Mouse (Mus musculus): ENCODE measurements around the gene Gpd2. TPM values are rescaled to one million over a fixed set of nuclear protein-coding genes. Genes with fewer than 3 reads are reported as not detected.
A peak's percentile ranks its signal among the peaks of the same experiment; 100 is the strongest.

The Gpd2 gene
- 100 to 1,000 TPM; 158 to 167 TPM for total RNA-seq (2021)
- long read RNA-seq, experiment 1, full-length matches to known transcripts = 19 of 183 reads
- long read RNA-seq, experiment 1, partial matches to known transcripts = 20 of 183 reads
- long read RNA-seq, experiment 1, other reads (novel, unspliced or antisense) = 144 of 183 reads
- long read RNA-seq, experiment 2, full-length matches to known transcripts = 25 of 266 reads
- long read RNA-seq, experiment 2, partial matches to known transcripts = 16 of 266 reads
- long read RNA-seq, experiment 2, other reads (novel, unspliced or antisense) = 225 of 266 reads

DNA sequence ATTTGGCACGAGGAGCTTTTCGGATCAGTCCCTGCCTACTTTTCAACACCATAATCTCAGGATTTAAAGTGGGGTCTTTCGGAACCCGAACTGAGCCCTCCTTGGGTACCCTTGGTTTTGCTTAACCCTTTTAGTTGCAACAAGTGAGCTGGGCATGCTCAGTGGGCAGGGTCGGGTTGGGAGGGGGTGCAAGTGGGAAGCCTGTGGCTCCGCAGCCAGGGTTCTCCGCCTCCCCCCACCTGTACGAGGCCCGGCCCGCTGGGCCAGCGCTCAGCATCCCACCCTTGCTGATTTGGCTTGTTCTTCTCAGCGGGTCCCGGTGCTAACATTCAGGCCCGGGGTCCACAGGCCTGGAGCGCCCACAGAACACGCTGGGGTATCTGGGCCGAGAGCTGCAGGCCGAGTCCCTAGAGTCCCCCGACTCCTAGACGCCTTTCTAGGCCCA lies at the start of gene Gpd2:
Gene Gpd2 (plus strand): TSS at position 161 of the 445 bp plus-strand sequence.
- intact Hi-C loops (cut with DNase I; ENCODE audit: low total_unique reads) = no loop called here

DNA sequence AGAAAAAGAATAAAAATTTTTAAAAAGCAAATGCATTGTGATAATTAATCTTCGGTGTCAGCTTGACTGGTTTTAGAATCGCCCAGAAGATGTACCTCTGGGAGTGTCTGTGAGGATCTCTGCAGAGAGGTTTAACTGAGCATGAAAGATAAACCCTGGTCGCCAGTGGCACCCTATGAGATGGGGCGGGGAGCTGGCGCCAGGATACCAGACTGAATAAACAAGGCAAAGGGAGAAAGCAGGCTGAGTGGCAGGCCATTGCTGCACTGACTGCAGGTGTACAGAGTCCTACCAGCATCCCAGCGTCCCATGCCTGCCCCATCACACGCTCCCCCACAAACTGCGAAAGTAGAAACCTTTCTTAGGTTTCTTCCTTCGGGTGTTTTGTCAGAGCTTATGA lies 49.2 kb upstream of the Gpd2 start:
- intact Hi-C loops (cut with DNase I; ENCODE audit: low total_unique reads) = no loop called here
- no peak for DNase-seq

More for the DNA sequence above, at the start of gene Gpd2:
- DNase-seq = no peak

DNA sequence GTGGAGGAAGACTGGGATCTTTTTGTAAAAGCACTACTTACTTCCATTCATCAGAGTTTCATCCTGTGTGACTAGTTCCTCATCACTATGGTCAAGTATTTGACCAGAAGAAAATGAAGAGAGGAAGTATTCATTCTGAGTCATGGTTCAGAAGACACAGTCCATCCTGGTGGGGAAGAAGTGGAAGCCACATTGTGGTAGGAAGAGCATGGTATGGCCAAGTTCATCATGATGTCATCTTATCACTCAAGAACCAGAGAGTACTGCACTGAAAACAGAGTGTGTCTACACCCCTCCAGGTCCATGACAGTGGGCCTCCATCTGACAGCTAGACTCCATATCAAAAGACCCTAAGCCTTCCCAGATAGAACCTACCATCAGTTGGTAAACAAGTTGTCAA lies 46.6 kb upstream of the Gpd2 start:
- no peak for DNase-seq
- intact Hi-C loops (cut with DNase I; ENCODE audit: low total_unique reads) = no loop called here

DNA sequence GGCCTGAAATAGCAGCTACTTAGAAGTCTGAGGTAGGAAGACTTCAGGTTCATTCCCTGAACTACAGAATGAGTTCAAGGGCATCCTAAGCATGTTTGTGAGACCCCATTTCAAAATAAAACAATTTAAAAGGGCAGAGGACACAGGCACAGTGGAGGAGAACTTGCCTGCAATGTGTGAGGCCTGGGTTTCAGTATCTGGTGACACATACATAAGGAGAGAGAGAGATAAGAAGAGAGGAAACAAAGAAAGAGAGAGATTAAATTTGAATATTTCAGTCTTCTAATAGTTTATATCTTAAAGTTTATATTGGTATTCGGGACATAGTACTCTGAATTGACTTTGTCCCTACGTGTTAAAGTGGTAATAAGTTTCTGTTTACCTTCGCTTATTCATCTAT lies 38.4 kb upstream of the Gpd2 start:
- intact Hi-C loops (cut with DNase I; ENCODE audit: low total_unique reads) = no loop called here
- no peak for DNase-seq

DNA sequence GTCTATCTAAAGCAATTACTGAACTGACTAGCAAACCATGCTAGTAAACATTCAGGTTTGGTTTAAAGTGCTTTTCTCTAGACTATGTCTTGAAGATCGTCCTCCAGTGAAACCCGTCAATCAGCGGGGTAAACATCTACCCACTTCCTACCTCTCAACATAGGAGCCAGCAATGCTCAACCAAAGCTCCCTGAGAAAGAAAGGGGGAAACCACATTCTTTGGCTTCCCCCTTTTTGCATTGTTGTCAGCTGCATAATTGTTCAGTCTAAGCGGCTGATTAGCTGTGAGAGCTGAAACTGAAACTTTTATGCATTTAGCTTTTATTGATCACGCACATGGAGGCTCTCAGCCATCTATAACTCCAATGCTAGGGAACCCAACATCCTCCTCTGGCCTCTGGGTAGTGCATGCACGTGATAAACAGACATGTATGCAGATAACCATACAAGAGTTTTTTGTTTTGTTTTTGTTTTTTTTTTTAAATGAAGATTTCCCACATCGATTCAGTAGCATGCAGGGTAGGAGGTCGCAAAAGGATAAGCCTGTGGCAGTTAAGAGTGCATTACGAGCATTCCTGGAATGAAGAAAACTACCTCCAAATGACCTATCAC lies 28.9 kb upstream of the Gpd2 start:
- intact Hi-C loops (cut with DNase I; ENCODE audit: low total_unique reads) = no loop called here
- DNase-seq = no peak

DNA sequence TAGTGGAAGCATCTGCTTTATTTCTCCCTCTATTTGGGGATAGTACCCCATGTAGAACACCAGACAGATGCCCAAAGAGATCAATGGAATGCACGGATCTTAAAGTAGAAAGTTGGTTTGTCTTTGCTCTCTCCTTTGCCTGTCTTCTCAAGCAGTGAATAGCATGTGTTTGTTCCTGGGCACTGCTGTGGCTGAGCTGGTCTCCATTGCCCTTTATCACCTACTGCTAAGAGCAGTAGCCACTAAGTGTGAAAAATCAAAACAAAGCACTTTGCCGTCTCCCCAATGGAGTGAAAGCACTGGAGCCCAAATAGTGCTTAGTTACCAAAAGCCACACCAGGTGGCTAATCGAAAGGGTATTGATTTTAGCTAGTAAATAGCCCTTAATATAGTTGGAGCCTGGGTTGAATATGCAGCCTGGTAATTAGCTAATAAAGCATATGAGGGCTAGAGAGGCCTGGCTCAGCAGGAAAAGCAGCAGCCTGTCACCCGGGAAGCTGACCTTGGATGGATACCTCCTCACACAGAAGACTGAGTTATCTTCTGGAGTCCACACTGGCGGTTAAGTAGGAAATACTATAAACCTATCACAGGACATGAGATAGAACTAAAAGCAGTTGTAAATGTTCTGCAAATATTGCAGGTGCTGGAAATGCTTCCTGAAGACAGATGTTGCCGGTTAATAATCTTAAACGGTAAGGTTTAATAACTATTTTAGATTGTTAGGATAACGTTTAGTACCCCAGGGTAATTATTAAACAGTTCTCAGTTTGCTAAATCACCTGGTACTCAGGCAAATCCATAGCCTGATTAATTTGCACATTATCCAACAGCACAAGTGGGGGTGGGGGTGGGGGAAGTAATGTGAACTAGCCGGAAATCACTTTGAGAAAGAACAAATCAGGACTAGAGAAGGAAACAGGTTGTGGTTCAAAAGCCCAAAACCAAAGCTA lies 26.1 kb upstream of the Gpd2 start:
- DNase-seq = no peak
- intact Hi-C loops (cut with DNase I; ENCODE audit: low total_unique reads) = no loop called here

DNA sequence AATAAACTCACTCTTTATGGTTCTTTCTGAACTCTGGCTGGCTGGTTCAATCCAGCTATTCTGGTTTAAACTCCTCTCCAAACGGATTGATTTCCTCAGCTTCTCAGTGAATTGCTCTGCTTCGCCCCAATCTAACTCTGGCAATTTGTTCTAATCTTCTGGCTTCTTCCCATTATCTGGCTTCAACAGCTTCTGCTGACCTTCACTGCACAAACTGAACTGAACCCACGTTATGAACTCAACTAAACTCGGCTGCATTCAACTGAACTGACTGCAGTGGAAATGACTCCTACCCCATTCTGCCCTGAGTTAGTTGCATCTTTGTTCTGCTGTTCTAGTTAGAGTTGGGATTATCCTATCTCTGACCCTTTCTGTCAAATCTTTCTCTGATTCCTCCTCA lies 24.1 kb upstream of the Gpd2 start:
- intact Hi-C loops (cut with DNase I; ENCODE audit: low total_unique reads) = no loop called here
- DNase-seq = no peak

DNA sequence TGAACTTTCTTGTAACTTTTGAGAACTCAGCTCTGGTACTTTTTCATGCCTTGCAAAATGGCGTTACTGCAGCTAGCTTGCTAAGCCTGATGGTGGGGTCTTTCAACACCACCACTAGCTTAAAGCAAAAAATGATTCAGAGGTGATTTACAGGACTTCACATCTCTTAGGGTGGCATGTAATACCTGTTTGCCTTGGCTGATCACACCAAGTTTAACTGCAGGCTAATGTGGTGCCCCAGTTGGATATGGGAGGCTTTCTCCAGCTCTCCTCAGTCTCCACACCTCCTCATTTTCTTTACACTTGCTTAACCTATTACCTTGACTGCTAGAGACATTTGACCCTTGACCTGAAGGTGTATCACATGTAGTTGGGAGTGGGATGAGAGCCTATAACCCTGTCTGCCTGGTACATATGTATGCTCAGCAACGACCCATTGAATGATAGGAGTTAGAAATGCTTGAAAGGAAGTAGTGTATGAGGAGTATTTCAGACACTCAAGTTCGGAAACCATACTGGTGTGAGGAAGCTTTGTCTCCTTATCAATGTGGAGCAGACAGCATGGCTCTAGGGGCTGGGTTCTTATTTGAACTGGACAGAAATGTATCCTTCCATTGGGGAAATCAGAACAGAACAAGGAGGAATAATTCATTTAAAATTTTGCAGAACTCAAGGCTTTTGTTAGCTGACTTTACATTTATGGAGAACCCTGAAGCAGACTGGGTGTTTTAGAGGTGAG lies 14.0 kb upstream of the Gpd2 start:
- intact Hi-C loops (cut with DNase I; ENCODE audit: low total_unique reads) = no loop called here
- DNase-seq = no peak

DNA sequence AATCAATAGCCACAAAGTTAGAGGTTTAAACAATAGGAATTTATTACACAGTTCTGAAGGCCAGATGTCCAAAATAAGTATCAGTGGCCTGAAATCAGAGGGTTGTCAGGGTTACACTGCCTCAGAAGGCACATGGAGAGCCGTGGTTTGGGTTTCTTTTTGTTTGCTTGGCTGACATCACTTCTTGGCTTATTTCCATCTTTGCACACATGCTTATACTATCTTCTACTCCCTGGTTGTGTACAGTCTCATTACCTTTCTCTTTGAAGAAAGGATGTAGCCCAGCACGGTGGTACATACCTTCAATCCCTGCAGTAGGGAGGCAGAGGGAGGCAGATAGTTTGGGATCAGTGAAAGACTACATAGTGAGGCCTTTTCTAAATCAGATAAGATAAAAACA lies 12.2 kb upstream of the Gpd2 start:
- DNase-seq = no peak
- intact Hi-C loops (cut with DNase I; ENCODE audit: low total_unique reads) = no loop called here

DNA sequence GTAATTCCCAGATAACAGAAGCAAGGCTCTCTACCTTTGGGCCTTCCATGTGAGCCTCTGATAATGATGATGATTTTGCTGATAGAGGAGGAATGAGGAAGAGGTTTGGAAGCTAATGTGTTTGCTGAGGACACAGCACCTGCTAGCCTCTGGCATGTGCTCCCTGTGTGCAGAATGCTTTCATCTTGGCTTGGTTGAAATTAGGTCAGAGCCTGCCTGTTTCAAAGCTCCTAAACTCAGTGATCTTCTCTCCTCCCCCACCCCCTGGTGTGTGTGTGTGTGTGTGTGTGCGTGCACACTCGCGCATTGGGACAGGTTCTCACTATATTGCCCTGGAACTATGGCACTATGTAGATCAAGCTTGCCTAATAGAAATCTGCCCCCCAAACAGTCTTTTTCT lies 10.0 kb upstream of the Gpd2 start:
- DNase-seq = peak; percentile 14

DNA sequence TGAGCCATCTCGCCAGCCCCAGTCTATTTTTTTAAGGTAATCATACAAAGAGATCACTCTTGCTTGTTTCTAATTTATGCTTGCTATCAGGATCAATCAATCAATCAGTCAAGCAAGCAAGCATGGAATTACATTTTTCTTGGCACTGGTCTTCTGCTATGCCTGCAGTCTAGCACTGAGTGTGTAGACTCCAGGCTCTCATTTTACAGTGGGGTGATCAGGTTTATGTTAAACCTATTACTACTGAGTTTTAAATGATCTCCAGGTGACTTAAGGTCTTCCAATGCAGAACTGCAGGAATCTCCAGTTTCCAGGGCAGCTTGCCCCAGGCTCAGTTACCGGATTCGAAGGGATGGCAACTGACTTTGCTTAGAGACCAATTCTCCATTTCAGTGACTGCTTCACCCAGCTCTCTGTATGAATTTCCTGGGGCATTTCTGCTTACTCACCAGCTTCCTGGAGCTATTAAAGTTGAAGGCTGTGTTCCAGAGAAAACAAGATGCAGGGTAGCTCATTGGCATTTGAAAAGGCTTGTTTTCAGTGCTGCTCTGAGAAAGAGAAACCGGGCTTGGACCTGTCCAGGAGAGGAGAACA lies 7.7 kb upstream of the Gpd2 start:
- intact Hi-C loops (cut with DNase I; ENCODE audit: low total_unique reads) = no loop called here
- peak; percentile 13 for DNase-seq

More for the DNA sequence above, 10.0 kb upstream of the Gpd2 start:
- intact Hi-C loops (cut with DNase I; ENCODE audit: low total_unique reads) = no loop called here

DNA sequence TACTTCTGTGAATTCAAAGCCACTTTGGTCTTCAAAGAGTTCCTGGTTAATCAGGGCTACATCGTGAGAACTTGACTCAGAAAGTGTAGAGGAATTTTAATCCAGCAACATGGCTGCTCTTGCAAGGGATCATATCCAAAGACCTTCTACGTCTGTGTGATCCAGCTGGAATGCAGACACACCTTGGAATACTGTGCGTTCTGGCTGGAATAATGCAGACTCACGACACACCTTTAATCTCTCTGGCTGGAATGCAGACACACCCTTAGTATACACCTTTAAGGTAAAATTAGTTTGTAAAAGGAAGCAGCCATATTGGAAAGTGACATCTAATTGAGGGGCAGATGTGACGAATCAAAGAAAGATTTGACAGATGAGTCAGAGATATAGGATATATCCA lies 6.0 kb upstream of the Gpd2 start:
- intact Hi-C loops (cut with DNase I; ENCODE audit: low total_unique reads) = no loop called here

DNA sequence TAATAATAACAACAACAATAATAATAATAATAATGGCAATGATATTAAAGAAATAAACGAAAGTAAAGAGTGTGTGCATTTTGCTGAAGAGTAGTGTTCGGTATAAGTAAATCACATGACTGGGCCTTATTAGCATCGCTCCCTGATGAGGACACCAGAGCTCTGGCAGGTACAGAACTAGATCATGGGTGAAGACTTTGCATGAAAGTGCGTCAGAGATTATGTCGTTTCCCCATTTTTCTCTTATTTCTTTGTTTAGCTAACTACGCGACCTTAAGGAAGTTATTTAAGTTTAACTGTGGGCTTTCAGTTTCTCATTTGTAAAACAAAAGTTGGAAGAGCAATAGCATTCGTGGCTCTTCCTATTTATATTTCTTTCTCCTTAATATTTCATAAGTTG lies 5.1 kb upstream of the Gpd2 start:
- intact Hi-C loops (cut with DNase I; ENCODE audit: low total_unique reads) = no loop called here
- no peak for DNase-seq

More for the DNA sequence above, 6.0 kb upstream of the Gpd2 start:
- no peak for DNase-seq

DNA sequence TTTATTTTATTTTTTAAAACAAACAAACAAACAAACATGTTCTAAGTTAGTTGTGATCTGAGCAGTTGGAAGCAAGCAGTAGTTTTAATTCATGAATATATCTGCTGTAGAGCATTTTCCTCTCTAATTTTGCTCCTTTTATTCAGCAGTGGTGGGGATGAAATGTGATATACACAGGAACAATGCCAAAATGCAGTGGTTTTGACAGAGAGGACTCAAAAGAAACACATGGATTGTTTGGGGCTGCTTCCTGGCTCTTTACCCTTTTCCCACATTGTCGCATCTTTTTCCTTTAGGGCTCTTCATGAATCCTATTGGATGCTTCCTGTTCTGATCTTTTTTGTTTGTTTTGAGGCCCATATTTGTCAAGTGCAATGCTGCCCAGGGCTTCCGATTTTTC lies 1.2 kb upstream of the Gpd2 start:
- no peak for DNase-seq
- intact Hi-C loops (cut with DNase I; ENCODE audit: low total_unique reads) = no loop called here

DNA sequence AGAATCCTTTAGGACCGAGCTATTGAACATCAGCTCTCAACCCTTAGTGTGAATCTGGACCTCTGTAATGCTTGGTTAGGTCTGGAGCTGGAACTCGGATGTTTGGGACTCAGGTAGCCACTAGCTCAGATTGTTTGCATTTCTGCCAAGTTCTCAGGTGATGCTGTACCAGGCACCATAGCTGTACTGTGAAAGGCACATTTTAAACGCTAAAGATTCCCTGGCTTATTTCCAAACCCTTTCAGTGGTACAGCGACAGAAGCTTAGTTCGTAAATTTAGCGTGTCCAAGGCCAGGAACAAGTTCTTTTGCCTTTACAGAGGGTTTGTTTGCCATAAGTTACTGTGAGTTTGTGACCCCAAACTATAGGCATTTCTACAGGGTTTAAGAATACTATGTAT lies 409 bp upstream of the Gpd2 start:
- DNase-seq = no peak
- intact Hi-C loops (cut with DNase I; ENCODE audit: low total_unique reads) = no loop called here

DNA sequence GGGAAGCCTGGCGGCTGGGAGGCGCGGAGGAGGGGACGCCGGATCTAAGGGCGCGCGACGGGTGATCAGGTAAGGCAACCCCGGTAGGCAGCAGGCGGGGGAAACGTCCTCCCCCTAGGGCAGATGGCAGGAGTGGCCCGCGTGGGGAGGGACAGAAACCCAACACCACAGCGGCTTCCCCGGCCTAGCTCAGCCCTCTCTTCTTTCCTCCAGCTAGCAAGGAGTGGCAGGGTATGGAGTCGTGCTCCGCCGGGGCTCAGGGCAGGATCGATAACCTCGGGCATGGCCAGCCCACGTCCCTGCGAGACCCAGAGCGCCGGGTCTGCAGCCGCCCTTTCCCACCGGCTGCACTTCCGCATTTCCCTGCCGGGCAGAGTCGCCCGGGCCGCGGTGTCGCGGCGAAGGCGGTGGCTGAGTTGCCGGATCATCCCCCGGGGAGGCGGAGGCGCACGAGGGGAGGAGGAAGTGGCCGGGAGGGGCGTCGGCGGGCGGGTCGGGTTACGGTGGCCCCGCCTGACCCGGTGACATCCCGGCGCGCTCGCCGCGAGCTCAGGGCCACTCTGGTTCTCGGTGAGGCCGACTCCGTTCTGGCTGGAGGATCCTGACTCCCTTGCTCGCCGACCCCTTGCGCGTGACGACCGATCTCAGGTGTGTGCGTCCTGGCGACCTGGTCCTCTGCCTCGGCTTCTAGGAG lies 632 bp downstream of the Gpd2 start:
- DNase-seq = peak; percentile 92
- intact Hi-C loops (cut with DNase I; ENCODE audit: low total_unique reads) = no loop called here

DNA sequence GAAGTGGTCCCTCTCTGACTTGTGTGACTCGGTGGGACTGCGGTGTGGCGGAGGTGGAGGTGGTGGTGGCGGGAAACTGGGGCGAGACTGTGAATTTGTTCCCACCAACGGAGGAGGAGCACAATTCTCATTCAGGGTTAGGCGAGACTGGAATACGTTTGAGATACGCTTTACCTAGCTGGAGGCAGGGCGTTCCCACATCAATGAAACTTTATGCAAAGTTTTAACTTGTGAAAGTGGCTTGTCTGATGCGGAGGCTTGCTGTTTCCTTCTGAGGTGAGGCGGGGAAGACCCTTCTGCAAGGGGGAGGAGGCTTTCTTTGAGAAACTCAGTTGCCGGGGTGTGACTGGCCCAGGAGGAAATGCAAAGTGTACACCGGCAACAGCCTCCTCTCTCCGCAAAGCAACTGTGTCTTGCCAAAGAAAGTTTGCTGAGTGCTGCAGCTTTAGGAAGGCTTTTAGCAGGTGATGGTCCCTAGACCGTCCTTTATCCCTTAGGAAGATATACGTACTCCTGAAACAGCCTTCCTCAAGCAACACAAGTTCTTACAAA lies 1.3 kb downstream of the Gpd2 start:
- intact Hi-C loops (cut with DNase I; ENCODE audit: low total_unique reads) = no loop called here

DNA sequence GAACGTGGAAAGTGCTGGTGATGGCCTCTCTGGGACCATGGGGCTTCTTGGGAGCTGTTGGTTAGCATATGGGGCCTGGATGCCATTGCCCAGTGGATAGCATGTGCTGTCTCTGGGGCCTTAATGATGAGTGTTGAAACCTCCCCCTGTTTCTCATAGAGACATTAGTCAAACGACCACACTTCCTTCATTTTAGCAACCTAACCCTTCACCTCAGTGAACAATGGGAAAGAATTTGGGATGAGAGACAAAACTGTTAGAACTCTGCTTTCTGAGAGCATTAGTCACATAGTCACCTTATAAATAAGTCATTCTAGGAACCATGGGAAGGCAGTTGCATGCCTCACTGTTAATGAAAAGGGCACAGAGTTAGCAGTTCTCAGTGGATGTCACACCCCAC lies 1.9 kb downstream of the Gpd2 start:
- DNase-seq = no peak
- intact Hi-C loops (cut with DNase I; ENCODE audit: low total_unique reads) = no loop called here

More for the DNA sequence above, 1.3 kb downstream of the Gpd2 start:
- DNase-seq = no peak
